Mouse (Mus musculus): ENCODE data around the gene Dbx1. TPM values are rescaled to one million over a fixed set of nuclear protein-coding genes. Genes with fewer than 3 reads are reported as not detected.

The Dbx1 gene
- polyA plus RNA-seq, 1 experiment from 2014 or later, result not detected

GRCm38 (mm10) chr7:49583176-49583575, 53.5 kb downstream of the Dbx1 start:
- H3K4me1 ChIP-seq (replicated peaks), result no peaks in the 10 kb centered on the region
- H3K27ac ChIP-seq, result no peak overlapping the region
- no peaks in the 10 kb centered on the region for H3K27me3 ChIP-seq
- H3K36me3 ChIP-seq, result peaks cover 80% of the 10 kb centered on the region
- no peak overlapping the region for H3K9ac ChIP-seq
- no peak overlapping the region for H3K4me3 ChIP-seq
- WGBS, result 87% methylated on average over 6 of the region's 6 CpGs
- H3K9me3 ChIP-seq (replicated peaks), result no peaks in the 10 kb centered on the region
- no peak overlapping the region for H3K4me2 ChIP-seq
- ATAC-seq (replicated peaks; ENCODE audit: insufficient number of reproducible peaks, insufficient read depth, low FRiP score, low read depth), result no peak

- H3K36me3 ChIP-seq, result peaks cover 80% of the 10 kb centered on the region
- H3K9me3 ChIP-seq (replicated peaks), result no peaks in the 10 kb centered on the region
- H3K4me1 ChIP-seq (replicated peaks), result no peaks in the 10 kb centered on the region
- no peaks in the 10 kb centered on the region for H3K27me3 ChIP-seq
- ATAC-seq (replicated peaks; ENCODE audit: insufficient number of reproducible peaks, insufficient read depth, low FRiP score, low read depth), result no peak
- no peak overlapping the region for H3K4me3 ChIP-seq
- no peak overlapping the region for H3K27ac ChIP-seq
- no peak overlapping the region for H3K4me2 ChIP-seq
- no peak overlapping the region for H3K9ac ChIP-seq
- WGBS, result 71% methylated on average over 7 of the region's 7 CpGs
Measured at GRCm38 (mm10) chr7:49582551-49582950, 54.1 kb downstream of the Dbx1 start.

- ATAC-seq (replicated peaks; ENCODE audit: insufficient number of reproducible peaks, insufficient read depth, low FRiP score, low read depth), result no peak
- Histone ChIP-seq H3K27me3 (no peaks in the 10 kb centered on the region), H3K27ac (no peak overlapping the region), H3K4me3 (no peak overlapping the region), H3K4me2 (no peak overlapping the region), H3K9ac (no peak overlapping the region), H3K4me1 (replicated peaks) (no peaks in the 10 kb centered on the region), H3K9me3 (replicated peaks) (no peaks in the 10 kb centered on the region), H3K36me3 (peaks cover 80% of the 10 kb centered on the region)
- WGBS, result 82% methylated on average over 2 of the region's 2 CpGs
Measured at GRCm38 (mm10) chr7:49581951-49582350, 54.7 kb downstream of the Dbx1 start.

Other genes with a start within 250 kb of the Dbx1 start
- 11.6 and 15.3 TPM in 2 replicates for gene Htatip2, start 122.3 kb upstream of the Dbx1 start, polyA plus RNA-seq (2015; fragmentation: Nextera tagmentation; extraction: Ambion mirVana)
- gene Prmt3, start 141.5 kb upstream of the Dbx1 start, polyA plus RNA-seq (2015; fragmentation: Nextera tagmentation; extraction: Ambion mirVana), result 41.1 and 43.6 TPM in 2 replicates